Mouse (Mus musculus) CH12.LX (cell line): ENCODE results near the gene Rita1.

ENCODE experiments used
- CHD2 ChIP-seq: IDR thresholded peaks from 2 replicates; pipeline ENCODE4 v1.6.1; 2011; ENCODE audit warnings: low read length, improper control_type of control experiment
- CTCF ChIP-seq, 2 experiments: IDR thresholded peaks in 1 of 2; conservative IDR thresholded peaks in 1 of 2; 2 replicates each; pipeline ENCODE4 v1.5.1; 2011 to 2012; ENCODE audit warnings: low read depth in 2 of 2, low read length in 2 of 2, improper control_type of control experiment in 1 of 2, inconsistent platforms in 1 of 2, mild to moderate bottlenecking in 1 of 2, moderate library complexity in 1 of 2
- EP300 ChIP-seq: IDR thresholded peaks from 2 replicates; pipeline ENCODE4 v1.6.1; 2011; ENCODE audit warnings: low read length, improper control_type of control experiment
- GABPA ChIP-seq: IDR thresholded peaks from 2 replicates; pipeline ENCODE4 v1.6.1; 2012; ENCODE audit warnings: low read depth, low read length, improper control_type of control experiment, inconsistent platforms; ENCODE audit not compliant: insufficient replicate concordance
- MAX ChIP-seq: IDR thresholded peaks from 2 replicates; pipeline ENCODE4 v1.6.1; 2011; ENCODE audit warnings: low read length, improper control_type of control experiment
- MAZ ChIP-seq: IDR thresholded peaks from 2 replicates; pipeline ENCODE4 v1.6.1; 2012; ENCODE audit warnings: low read depth, mild to moderate bottlenecking, inconsistent platforms, low read length, improper control_type of control experiment, moderate library complexity
- MEF2A ChIP-seq: IDR thresholded peaks from 2 replicates; pipeline ENCODE4 v1.6.1; 2014; ENCODE audit warnings: low read depth, mild to moderate bottlenecking, inconsistent platforms, low read length, improper control_type of control experiment, borderline replicate concordance
- POLR2A ChIP-seq: IDR thresholded peaks from 2 replicates; pipeline ENCODE4 v1.6.1; 2011; ENCODE audit warnings: low read depth, mild to moderate bottlenecking, improper control_type of control experiment, low read length

- TF ChIP-seq CHD2 (no peak; the same call in 1 of the 2 replicates), POLR2A (peak; percentile 97), MAX (peak; percentile 81), MEF2A (no peak; the same call in 1 of the 2 replicates), CTCF (conservative IDR thresholded peaks at IDR 0.05 in 1 of 2, IDR thresholded peaks at IDR 0.05 in 1 of 2; ENCODE audit: low read depth in 2 of 2, low read length in 2 of 2) (no peak), EP300 (no peak), GABPA (no peak), MAZ (no peak; the same call in 1 of the 2 replicates)
Observed at GRCm38 (mm10) chr5:120612822-120613604, 624 bp upstream of the Rita1 start.
